Mouse (Mus musculus): Measurements from ENCODE around the gene Otud5.
A peak's percentile ranks its signal among the peaks of the same experiment; 100 is the strongest.
"Not testable (repeated sequence)": the region's sequence is repeated elsewhere in the genome, so short reads cannot be mapped to it uniquely, and the experiment has no call there.

The Otud5 gene

DNA sequence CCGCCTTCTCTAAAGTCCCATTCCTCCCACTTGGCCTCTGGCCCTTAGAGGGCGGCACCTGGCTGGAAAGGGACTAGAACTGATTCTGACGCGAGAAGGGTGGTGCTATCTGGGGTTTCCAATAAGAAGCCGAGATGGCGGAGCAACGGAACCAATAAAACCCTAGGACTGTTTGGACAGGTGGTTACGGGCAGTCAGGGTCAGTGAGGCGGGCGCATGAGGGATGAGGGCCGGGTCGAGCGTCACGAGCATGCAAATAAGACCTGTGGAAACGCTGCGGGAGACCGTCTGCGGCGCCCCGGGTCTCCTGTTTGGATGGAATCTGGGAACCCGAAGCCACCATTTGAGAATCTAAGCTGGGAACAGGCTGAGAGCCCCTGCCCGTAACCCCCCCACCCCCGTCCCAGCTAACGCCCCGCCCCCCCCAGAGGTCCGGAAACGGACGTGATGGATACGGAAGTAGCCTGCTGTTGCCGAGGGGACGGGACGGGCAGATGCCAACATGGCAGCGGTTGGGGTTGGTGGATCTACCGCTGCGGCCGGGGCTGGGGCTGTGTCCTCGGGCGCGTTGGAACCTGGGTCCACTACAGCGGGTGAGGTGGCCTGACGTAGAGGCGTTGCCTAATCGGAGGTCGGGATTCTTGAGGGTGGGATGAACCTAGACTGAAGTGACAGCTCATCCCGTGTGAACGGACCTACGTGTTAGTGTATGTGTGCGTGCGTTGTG is 42.8 kb downstream of the Otud5 start, which contains the start of gene Slc35a2:
Gene Slc35a2, plus strand, starts transcription at position 188 of the 727 bp plus-strand sequence.
- DNase-seq: peak; percentile 90

DNA sequence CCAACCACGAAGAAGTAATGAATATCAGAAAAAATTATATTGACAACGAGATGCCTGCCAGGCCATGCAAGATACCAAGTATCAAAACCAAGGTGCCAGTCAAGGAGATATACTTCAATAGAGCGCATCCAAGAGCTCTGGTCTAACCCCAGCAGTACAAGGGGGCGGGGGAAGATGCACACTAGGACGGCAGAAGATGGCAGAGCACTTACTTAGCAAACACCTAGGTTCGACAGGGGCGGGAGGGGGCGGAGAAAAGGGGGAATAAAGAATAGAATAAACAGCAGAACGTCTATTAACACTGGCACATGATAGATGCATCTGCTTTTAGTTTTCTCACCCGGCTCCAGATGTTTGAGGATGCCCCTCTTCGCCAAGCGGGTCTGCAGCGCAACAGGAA is 57.0 kb downstream of the Otud5 start:
- DNase-seq: no peak

DNA sequence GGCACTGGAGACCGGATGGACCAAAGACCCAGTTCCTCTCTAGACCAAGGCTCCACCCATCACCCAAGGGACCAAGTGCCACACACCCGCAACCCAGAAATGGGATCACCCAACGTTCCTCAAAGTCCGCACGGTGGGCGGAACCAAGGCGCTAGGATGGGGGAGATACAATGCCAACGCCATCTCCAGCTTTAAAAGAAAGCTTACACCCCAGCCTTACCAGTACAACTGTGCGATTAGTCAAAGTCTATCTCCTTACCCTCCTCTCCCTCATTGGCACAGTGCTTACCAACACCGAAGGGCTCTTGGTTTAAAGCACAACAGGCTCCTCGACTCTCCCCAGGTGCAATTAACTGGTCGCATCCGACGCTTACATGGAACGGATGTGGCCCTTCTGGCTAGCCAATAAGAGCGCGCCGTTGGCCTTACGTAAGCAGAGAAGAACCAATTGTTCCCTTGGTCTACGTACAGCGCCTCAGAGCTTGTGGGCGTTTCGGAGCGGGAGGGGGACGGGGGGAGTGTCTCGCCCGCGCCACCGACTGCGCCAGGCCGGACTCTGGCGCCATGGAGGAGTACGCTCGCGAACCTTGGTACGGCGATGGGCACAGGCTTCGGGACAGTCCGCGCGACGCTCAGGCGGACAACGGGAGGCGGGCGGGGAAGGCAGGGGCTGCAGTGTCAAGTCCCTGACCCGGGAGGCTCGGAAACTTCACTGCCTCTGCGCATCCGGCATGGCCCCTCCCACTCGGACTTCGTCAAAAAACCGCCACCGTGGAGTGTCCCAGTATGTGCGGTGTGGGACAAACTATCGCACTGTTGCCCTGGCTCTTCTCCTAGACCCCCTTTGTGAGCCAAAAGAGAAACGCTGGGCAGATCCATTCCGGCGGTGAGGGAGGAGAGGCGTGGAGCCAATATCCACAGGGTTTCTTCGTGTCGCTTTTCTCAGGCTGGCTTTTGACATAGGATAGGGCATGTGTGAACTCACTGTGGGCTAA is 58.0 kb downstream of the Otud5 start, which contains the start of the genes Pqbp1 and Timm17b:
Gene Pqbp1, minus strand, starts transcription at position 390 of the 995 bp plus-strand sequence.
Gene Timm17b, plus strand, starts transcription at position 478 of the 995 bp plus-strand sequence.
- DNase-seq: peak; percentile 93

- no peak for DNase-seq
These were observed 63.3 kb downstream of the Otud5 start for GRCm38 (mm10) chrX:7904441-7904840.

DNA sequence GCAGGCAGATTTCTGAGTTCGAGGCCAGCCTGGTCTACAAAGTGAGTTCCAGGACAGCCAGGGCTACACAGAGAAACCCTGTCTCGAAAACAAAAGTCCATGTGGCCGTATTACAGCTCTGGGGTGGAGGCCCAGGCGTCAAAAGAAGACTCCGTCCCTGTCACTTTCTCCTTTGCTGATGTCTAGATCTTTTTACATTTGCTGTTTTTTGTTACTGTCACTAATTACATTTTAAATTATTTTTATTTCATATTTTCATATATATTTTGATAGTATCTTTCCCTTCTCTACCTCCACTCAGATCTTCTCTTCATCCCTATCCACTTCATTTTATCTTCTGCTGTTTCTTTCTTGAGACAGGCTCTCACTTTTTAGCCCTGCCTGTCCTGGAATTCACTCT is 66.6 kb downstream of the Otud5 start, which contains the start of gene Gm10491:
Gene Gm10491, minus strand, starts transcription at position 101 of the 400 bp plus-strand sequence.
- no peak for DNase-seq

DNA sequence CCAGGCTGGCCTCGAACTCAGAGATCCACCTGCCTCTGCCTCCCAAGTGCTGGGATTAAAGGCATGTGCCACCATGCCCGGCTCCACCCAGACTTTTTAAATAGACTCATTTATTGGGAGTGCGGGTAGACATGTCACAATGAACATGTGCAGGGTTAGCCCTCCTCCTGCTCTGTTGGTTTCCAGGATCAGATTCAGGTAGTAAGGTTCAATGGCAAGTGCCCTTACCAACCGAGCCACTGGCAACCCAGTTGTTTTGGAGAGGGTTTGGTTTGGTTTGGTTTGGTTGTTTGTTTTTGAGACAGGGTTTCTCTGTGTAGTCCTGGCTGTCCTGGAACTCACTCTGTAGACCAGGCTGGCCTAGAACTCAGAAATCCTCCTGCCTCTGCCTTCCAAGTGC is 68.1 kb downstream of the Otud5 start, which contains the start of gene Gm10490:
Gene Gm10490, plus strand, starts transcription at position 301 of the 400 bp plus-strand sequence.
- not testable (repeated sequence) for DNase-seq

DNA sequence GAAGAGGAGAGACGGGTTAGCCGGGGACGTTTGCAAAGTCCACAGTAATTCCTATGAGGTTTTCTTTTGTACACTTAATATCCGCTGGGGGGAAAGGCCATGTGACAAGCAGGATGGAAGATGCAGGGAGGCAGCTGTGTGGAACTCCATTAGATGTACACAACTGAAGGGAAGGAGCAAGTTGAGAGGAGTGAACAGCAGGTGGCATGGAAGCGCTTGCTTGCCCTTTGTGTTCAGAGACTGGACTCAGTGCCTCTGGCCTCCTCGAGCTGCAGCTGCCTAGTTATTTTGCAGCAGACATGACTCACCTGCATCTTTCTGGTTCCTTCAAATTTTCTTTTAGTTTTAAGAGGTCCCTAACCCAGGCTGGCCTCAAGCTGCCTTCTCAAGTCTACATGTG is 69.3 kb downstream of the Otud5 start:
- DNase-seq: no peak

- not testable (repeated sequence) for DNase-seq
These were observed 74.5 kb downstream of the Otud5 start for GRCm38 (mm10) chrX:7915669-7916068.

- DNase-seq: not testable (repeated sequence)
These were observed 76.8 kb downstream of the Otud5 start for GRCm38 (mm10) chrX:7917960-7918359.

DNA sequence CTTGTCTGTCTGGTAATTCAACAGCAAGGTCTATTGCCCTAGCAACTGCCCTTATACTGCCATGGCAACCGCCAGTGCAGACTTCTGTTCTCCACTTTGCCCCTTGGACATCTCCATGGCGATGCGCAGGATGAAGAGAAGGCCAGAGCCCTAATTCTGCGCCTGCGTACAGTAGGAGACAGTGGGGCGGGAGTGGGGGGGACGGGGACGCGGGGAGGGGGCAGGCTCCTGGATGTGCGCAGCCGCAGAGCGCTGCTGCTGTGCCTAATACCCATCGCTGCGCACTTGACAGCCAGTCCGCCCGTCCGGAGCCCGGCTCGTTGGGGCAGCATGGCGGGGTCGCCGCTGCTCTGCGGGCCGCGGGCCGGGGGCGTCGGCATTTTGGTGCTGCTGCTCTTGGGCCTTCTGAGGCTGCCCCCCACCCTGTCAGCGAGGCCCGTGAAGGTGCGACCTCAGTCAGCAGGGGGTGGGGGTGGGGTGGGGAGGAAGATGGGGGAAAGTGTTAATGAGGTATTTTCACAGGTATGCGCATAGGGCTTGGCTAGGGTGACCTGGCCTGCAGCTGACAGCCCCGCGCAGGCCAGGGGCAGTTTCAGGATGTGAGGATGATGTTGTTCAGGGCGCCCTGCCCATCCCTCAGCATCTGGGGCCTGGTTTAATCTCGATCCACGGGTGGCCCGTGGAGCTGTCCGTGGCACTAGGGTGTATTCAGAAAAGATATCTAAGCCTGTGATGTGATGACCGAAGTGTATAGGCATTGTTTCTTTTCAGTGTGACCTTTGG is 78.6 kb downstream of the Otud5 start, which contains the start of gene Pcsk1n:
Gene Pcsk1n, plus strand, starts transcription at position 222 of the 783 bp plus-strand sequence.
- DNase-seq: peak; percentile 69

GRCm38 (mm10) chrX:7922032-7922431 is 80.9 kb downstream of the Otud5 start:
- DNase-seq: peak; percentile 36

All from cerebellum, adult 11-12 months (tissue).